Mouse (Mus musculus) adipose tissue, adult 10 weeks (tissue): ENCODE data around the gene Gm8024. TPM values are rescaled to one million over a fixed set of nuclear protein-coding genes. Genes with fewer than 3 reads are reported as not detected.

Experiments
- polyA plus RNA-seq: library from polyadenylated mRNA; stranded (reverse); fragments of 350-450 nt; fragmentation: Illumina TruSeq; extraction: RNeasy Lipid Tissue Mini Kit (QIAGEN cat#74804); gene quantifications from one replicate; pipeline ENCODE4 v1.2.3, GENCODE M21; 2014; ENCODE audit warnings: low read depth, low replicate concordance

Gm8024 gene
- not detected for polyA plus RNA-seq

GRCm38 (mm10) chr14:42524182-42524581 lies at the start of gene Gm8024:
TSS of gene Gm8024 (minus strand) at chr14:42524282.

DNA sequence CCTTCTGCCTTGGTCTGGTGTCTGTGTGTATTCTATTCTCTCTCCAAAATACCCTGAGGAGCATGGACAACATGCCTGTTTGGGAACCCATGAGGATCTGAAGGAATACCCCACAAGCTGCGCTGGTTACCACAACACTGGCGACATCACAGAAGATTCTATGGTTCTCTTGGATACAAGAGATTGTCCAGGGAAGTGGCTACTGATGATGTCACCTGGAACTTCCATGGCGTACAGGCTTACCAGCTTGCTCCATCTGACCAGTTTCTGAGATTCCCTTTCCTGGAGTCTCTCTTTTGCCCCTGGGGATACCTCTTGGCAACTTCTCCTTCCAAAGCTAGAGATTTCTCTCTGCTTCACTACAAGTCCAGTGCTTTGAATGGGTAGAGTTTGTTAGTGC lies 21.8 kb downstream of the Gm8024 start, which contains the start of gene Gm8020:
Gm8020 (minus strand) TSS at position 101 of the 400 bp plus-strand sequence.

Other genes starting within 250 kb of the Gm8024 start
- gene Gm9611, start 226.9 kb downstream of the Gm8024 start, polyA plus RNA-seq = not detected
- gene Gm7995, start 214.1 kb downstream of the Gm8024 start, polyA plus RNA-seq = not detected
- not detected for gene Gm8005, start 84.6 kb downstream of the Gm8024 start, polyA plus RNA-seq
- gene Gm8011, start 60.4 kb downstream of the Gm8024 start, polyA plus RNA-seq = not detected
- gene Gm8020, start 21.9 kb downstream of the Gm8024 start, polyA plus RNA-seq = not detected
- gene Gm17124, start 75.6 kb upstream of the Gm8024 start, polyA plus RNA-seq = not detected
- gene Gm3633, start 117.6 kb upstream of the Gm8024 start, polyA plus RNA-seq = not detected
- not detected for gene Gm10378, start 131.7 kb upstream of the Gm8024 start, polyA plus RNA-seq
- gene Gm3015, start 244.5 kb upstream of the Gm8024 start, polyA plus RNA-seq = not detected